Mouse (Mus musculus) urinary bladder, postnatal 25 days (tissue): ENCODE measurements around the gene Chn2.
"Not testable (repeated sequence)": the region's sequence is repeated elsewhere in the genome, so short reads cannot be mapped to it uniquely, and the experiment has no call there.

Experiments
- DNase-seq: peaks from one replicate; pipeline ENCODE4 v3.0.0; 2022; ENCODE audit warnings: low spot score

Gene Chn2

DNA sequence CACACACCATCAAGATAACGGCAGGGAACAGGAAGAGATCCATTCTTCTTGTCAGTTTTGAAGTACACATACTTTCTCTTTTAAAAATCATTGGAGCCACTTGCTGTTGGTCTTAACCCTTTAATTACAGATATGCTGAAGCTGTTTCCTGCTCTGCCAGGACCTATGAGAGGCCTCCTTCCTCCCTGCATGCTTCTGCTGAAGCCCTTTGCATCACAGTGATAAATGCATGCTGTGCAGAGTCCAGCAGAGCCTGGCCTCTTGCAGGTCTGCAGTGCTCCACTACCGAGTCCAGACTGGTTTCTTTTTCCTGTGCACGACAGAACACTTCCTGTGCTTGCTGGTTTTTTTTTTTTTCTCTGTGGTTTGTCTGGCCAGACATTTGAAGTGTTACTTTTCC, 119.0 kb downstream of the Chn2 start:
- DNase-seq: no peak

DNA sequence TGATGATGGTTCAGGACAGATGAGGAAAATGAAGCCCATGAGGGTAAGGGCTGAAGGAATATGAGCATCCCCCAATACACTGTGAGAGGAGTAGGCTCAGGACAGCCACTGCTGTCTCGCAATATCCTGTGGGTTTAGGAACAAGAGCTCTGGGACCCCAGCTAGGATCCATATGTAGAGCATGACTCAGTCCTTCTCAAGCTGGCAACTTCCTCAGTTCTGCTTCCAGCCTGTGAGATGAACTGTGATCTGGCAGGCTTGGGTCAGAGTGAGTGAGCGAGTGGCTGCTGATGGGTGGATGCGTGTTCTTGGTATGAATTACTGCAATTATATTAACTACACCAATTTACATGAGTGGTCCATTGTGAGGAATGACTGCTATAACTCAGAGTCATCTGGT, 121.3 kb downstream of the Chn2 start:
- DNase-seq: no peak

DNA sequence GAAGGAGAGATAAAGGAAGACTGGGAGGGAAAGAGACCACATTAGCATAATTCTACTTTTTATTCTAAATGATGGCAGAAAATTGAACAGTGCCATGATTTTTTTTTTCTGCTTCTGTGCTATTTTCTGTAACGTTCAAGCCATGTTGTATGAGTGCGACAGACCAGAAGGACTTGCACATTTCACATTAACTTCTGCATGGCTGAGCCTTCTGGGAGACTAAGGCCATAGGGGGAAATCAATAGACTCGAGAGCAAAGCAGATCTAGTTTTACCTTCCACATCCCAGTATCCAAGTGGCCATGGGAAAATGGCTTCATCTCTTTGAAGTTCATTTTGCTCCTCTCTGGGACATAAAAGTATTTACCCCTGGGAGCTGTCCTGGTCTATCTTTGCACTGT, 121.9 kb downstream of the Chn2 start:
- no peak for DNase-seq

DNA sequence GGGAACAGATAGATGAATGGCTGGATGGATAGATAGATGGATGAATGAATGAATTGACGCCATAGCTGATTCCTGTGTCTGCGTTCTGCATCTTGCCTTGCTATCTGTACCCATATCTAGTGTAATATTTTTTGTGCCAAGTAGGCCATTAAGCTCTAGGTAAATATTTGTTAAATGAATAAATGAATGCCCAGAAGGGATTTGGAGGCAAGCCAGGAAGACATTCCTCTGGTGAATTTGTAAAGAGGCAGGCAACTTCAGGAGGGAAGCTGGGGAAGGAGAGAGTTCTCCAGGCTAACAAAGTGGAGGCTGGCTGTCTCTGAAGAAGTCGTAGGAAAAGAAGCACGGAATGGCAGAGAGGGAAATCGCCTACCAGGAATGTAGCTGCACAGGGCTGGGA, 123.0 kb downstream of the Chn2 start:
- DNase-seq: no peak

DNA sequence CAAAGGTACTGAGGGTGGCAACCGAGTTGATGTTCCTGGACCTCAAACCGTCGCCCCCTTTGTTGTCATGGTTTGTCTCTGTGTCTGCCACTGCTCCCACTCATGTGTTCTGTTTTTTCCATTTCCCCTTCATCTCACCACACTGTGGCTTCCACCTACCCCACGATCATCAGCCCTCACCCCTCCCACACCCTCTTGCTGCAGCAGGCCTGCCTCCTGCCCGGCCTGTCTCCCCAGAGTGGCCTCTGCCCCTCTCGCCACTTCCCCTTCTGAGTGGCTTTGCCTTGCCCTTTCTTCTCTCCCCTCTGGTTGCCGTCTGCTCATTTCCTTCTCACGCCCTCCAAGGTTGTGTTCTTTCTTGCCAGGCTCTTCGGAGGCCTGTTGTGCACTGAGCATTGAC, 123.4 kb downstream of the Chn2 start:
- DNase-seq: no peak

DNA sequence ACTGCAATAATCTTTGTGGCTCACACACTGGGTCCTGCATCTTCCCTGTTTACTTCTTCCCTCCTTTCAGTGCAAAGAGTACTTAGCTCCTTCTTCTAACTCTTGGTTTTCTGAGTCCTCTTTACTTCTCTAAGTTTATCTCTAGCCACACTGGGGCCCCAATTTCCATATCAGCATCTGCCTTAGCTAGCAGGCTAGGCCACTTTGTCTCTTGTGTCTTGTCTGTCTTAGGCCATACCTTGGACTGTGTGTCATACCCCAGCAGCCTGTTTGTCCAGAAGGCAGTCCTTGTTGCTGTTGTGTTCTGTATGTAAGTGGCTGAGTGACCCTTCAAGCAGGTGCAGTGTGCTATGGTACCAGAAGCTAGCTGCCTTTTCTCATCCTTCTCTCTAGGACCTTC, 124.3 kb downstream of the Chn2 start:
- DNase-seq: no peak

DNA sequence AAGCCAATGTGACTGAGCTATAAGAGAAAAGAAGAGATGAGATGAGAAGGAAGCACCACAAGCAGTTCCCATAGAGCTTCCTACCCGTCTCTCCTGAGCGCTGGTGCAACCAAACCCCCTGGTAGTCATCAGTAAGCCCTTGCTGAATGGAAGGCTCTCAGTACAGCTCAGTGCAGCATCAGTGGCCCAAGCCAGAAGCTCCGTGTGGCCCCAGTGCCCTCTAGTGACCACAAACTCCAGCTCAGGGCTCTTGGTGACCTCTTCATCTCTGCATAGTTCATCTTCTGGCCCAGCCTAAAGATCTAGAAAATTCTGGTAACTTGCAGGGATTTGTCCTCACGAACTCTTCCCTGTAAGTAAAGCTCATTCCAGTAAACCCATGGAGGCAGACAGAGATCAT, 125.4 kb downstream of the Chn2 start:
- peak; percentile 31 for DNase-seq

DNA sequence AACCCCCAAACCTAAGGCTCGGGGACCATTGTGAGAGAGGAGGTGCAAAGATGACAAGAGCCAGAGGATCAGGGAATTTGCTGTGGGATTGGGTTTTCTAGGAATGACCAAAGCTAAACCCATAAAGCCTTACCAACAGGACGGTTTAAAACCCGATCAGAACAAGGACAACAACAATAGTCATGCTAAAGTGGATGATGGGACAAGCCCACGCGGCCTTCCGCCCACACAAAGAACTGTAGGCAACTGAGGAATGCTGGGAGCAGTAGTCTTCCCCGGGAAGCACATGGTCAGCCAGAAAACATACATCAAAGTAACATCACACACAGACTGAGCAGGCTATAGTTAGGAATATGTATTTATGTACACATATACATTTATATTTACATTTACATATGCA, 125.9 kb downstream of the Chn2 start:
- no peak for DNase-seq

DNA sequence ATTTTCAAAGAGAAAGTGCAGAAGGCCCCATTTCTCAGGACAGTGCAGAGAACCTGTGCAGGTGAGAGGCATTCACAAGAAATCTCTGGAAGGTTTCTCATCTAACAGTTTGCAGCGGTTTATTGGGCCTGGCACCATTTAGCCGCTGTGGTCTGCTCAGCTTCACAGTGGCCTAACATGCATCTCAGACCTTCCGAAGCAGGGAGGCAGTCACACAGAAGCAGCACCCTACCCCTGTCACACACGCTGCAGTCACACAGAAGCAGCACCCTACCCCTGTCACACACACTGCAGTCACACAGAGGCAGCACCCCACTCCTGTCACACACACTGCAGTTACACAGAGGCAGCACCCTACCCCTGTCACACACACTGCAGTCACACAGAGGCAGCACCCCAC, 126.5 kb downstream of the Chn2 start:
- no peak for DNase-seq

DNA sequence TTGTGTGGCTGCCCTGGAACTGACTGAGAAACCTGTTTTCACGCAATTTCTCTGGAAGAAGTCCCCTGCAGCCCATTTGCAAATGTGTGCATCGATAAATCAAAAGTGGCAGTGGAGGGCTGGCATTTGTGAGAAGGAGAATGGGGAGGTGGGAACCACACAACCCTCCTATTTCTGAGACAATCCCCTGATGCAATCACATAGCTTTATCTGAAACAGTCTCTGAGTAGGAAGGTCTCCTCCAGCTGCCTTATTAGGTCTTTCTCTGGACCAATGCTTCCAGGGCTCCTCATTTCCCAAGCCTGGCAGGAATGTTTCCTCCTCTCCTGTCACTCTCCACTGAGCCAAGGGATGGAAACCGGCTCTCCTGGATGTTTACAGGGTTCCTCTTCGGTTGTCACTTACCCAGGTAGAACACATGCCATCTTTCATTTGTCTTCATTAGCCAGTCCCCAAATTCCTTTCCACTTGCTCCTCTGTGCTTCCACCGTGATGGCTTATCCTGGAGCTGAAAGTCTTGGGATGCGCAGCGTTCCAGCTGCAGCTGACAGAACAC, 127.7 kb downstream of the Chn2 start:
- DNase-seq: no peak

DNA sequence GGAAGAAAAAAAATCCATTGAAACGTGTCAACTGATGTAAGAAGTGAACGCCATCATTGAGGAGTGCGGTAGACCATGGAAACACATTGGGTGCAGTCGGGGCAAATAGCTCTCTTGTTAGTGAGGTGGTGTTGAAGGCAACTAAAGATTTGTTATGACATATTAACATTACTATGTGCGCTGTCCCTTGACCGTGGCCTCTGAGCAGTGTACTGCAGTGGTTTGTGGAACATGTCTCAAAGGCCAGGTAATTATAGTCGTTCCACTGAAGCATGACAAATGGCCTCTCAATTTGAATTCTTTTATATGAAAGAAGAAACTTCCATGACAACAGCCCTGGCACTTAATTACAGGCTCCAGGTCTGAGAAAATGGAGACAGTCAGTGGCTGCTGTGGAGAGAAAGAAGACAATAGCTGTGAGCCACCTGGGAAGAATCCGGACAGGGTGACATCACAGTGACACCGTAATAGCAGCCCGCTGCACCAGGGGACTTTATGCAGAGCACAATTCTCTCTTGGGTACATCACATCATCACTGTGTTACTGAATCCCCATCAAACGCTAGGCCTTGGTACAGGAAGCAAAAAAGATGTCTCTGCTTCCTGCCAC, 131.0 kb downstream of the Chn2 start:
- no peak for DNase-seq

DNA sequence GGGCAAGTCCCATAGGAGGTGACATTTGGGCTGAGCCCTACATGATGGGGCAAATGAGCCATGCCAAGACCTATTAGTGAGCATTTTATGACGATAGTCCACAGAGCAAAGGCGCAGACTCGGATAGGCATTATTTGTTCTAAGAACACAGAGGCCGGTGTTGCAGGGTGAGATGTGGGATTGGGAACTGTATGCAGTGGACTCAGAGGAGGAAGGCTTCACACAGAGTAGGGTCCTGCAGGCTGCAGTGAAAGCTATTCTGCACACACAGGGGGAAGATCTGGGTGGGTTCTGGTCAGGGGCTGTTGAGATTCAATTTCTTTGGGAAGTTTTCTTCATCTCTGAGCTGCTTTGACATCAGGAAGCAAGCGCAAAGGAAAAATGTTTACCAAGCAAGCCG, 132.0 kb downstream of the Chn2 start:
- DNase-seq: no peak

DNA sequence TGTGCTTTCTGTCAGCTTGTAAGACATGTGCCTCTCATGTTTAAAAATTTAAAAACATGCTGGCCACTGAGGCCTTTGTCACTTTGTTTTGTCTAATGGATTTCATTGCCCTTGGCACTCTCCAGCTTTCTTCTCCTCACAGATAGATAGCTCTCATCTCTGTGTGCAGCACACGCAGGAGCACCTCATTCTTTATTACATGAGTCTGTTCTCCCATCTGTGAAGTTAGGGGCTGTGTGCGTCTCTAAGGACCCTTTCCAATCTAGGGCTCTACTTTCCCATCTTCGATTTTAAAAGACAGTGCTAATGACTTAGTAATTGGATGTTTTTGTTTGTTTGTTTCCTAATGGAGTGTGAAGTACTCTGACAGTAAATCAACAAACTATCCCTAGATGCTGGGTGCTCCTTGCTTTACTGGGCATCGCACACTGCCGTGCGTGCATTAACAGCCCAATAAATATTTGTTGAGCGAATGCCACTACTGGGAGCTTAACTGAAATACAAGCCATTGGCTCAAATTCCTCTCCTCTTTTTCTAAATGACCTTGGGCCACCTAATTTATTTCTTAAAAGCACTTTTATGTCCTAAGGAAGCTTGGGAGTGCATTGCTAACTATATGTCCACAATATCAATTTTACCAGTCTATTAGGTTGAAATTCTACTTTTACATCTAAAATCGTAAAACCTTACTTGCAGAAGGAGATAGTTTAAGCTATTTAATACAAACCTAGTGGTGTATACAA, 136.3 kb downstream of the Chn2 start:
- no peak for DNase-seq

DNA sequence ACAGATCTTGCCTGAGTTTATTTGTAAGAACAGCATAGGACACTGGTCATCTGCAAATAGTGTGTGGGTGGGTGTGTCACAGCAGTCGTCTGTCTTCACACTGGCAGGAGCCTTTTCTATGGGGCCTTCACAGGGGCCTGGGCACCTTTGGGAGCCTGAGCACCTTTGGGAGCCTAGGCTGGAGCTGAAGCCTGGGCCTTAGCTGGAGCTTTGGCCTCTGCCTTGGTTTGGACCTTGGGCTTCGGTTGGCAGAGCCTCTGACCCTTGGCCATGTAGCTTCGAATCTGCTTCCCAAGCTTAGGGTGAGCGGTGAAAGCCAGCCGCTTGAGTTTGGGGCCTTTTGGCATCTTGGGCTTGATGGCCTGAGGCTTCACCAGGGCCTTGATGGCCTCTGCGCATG, 137.7 kb downstream of the Chn2 start:
- not testable (repeated sequence) for DNase-seq

DNA sequence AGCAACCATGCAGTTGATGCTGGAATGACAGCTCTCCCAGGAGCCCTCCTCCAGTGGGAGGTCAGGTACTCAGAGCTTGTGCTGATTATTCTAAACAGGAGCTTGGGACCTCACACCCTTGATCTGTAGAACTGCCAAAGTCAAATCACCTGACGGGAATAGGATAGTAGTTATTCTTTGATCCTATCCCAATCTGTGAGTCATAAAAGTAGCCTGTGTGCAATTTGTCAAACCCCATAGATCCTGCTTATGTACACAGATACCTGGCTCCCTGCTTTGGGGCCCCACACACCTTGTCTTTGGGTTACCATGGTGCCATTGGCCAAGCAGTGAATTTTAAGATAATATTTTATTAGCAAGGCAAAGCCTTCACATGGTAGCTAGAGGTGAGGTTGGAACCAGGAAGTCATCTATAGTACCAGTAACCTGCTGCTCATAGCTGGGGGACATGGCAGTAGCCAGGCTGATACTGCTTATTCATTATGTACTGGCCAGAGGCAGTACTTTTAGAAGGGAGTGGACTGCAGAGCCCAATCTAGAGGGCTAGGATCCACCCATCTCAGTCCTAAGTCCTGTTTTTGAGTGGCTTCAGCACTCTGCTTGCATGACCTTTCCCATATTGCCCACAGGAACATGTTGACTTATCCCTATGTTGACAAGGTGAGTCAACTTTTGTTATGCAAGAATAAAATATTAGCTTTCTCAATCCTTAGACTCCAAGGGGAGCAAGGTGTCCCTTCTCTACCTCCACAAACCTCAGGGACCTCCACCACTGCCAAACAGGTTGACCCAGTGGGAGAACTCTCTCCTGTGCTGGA, 139.9 kb downstream of the Chn2 start:
- no peak for DNase-seq

DNA sequence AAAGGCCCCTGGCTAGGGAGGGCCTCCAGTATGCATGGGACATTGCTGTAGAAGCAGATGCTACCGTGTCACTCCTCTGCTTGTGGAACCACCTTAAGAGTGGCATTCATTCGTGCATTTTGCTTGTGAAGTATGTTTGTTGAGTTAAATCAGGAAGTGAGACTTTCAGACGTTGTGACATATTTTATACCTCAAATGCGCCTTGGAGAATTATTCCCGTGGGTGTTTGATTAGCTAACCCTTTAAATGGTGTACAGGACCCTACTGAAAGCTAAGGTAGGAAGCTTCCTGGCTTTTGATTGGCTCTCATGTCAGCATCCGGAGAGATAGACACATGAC, 140.5 kb downstream of the Chn2 start:
- no peak for DNase-seq

DNA sequence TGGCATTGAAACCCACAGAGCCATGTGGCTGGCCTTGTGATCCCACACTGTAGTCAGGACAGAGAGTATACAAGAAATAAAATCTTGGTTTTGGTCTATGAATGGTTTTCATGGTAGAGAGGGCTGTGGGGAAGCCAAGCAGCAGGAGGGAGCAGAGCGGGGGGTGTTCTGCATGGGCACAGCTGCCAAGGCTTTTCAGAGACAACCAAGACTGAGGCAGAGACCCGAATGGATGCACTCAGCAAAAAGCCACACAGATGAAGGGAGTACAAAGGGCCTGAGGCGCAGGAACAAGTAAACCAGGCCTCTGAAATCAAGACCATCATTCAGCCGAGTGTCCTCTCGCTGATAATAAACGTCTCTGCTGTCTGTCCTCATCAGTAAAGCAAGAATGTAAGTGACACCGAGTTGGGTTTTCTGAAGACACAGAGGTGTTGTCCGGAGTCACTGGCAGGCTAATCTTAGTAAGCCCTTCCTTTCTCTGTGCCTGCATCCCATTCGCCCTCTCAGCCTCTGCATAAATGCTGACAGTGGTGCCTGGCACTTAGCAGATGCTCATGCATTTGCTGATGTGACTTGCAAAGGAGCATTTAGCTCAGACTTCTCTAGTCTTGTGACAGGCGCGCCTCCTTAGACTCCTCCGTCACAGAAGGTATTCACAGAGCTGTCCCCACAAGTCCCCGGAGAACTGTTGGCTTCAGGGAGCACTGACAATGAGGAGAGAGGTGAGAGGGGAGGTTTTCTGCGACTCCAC, 144.6 kb downstream of the Chn2 start:
- no peak for DNase-seq

DNA sequence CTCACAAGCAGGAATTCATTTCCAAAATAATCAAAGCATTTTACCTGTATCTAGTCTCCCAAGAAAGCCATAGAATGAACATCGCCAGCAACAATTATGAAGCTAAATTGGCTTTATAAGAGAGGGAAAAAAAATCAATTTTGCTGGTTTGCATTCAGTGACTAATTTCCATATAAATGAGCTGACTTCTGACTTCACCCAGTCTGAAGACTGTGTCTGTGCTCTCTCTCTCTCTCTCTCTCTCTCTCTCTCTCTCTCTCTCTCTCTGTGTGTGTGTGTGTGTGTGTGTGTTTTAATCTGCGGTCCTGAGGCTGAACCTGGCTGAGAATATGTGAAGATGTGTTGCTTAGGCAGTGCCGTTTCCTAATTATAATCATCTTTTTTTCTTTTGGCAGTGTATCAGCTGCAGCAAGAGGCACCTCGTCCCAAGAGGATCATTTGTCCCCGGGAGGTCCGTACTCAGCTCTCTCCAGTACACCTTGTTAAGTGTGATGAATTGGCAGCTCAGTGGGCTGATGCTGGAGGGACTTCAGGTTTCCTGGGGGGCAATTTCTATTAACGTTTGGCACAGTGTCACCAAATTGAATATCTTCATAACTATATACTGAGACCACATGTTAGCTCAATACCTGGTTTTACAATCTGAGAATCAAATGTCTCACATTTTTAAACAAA, 154.4 kb downstream of the Chn2 start:
- DNase-seq: no peak

DNA sequence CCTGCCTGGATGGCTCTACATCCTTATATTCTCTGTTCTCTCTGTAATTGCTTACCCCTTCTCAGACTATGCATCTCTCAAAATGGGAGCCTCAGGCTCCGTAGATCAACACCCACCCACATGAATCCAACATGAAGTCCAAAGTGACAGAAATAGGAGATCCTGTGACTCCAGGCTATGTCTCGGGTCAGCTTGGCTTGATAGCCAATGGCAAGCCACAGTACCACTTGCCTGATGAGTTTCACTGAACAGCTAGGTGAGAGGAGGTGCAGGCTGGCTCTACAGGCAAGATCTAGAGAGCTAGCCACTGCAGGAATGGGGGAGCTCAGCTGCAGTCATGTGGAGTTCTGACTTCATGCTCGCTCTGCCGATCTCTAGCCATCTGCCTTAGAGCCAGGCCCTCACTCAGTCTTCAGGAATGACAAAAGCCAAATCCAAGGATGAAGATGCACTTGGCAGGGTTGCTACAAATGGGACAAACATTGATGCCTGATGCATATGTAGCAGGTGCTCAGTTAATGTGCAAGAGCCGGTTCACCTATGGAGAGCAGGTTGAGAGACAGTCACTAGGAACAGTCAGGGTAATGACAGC, 158.6 kb downstream of the Chn2 start:
- DNase-seq: no peak

DNA sequence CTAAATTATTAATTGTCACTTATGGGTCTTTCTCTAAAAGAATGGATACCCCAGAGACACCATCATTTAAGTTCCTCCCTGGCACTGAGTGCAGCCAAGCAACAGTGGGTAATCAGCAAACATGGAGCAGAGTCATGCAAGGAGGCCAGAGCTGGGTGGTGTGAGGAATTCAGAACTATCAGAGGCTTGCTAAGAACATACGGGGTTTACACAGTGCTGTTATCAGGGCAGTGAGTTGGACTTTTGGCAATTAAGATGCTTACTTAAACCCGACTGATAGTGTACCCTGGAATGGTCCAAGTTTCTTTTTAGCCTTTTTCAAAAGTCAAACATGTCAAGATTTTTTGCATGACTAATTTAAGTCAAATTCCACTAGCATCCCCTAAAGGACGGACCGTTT, 160.2 kb downstream of the Chn2 start:
- no peak for DNase-seq

DNA sequence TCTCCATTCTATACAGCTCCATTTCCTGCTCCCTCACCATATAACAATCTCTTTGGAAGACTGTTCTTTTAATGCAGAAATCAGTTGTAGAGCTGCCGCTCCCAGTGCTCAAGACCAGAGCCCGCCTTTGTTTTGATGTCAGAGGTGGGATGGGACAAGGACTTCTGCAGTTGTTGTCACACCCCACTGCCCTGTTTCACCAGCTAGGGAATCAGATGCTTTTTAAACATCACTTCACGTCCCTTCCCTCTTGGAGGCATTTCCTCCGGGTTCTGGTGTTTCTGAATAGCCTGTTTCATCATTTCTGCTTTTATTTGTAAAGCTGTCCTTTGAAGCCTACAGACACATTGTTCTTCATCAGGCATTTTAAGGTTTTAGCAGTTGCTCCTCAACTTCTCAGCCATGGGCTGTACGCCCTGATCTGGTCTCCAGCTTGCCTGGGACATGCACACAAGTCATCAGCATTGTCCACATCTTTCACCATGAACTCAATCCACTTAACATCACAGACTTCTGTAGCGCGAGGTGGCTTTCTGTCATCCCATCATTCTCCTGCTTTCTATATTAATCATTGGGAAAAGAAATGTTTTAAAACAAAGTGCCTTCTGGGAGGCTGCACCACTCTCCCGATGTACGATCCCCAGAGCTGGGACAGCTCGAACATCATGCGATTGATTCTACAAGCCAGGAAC, 160.8 kb downstream of the Chn2 start:
- DNase-seq: no peak
